Mouse (Mus musculus): ENCODE results near the gene Cry2.
"Not testable (repeated sequence)": the region's sequence is repeated elsewhere in the genome, so short reads cannot be mapped to it uniquely, and the experiment has no call there.

The Cry2 gene

GRCm38 (mm10) chr2:92433578-92434374 is at the start of gene Cry2:
Gene Cry2, minus strand, starts transcription at chr2:92434043.
- peak; percentile 99 for DNase-seq

DNA sequence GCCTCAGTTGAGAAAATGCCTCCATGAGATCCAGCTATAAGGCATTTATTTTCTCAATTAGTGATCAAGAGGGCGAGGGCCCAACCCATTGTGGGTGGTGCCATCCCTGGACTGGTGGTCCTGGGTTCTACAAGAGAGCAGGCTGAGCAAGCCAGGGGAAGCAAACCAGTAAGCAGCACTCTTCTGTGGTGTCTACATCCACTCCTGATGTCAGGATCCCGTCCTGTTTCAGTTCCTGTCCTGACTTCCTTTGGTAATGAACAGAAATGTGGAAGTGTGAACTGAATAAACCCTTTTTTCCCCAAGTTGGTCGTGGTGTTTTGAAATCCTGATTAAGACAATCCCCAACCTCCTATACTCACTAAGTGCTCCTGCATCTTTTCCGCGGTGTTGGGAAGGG is 49.7 kb upstream of the Cry2 start:
- DNase-seq: no peak

GRCm38 (mm10) chr2:92482551-92482950 is 48.7 kb upstream of the Cry2 start:
- no peak for DNase-seq

DNA sequence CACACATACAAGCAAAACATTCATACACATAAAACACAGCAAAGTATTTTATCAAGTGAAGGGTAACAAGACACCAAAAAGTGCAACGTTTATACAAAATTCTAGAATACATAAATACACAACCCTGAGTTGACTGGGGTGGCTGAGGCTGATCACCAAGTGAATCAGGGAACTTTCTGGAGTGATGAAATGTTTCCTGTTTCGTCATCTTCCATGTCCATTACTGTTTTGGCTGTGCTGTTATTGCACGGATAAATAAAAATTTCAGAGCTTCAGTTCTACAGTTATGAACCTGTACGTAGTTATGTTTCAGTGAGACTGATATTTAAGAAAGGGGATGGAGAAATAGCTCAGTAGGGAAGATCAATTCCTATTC is 44.5 kb upstream of the Cry2 start:
- no peak for DNase-seq

GRCm38 (mm10) chr2:92477672-92478312 is 43.9 kb upstream of the Cry2 start:
- DNase-seq: no peak

GRCm38 (mm10) chr2:92476580-92476979 is 42.7 kb upstream of the Cry2 start:
- DNase-seq: not testable (repeated sequence)

DNA sequence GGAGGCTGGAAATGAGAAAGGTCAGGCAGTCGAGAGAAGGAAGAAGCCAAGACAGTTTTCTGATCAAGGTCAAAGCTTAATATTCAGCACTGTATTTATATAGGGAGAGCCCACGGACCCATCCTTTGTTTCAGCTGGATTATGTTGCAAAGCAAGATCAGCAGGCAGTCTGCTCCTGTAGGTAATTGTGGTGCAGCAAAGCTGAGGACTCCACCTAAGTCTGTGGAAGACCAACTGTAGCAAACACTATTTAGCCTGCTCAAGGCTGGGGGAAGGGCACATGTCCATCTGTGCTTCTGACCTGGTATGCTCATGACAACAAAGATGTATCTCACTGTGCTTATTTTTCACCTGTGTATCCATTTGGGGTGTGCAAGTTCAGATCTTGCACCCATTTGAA is 41.9 kb upstream of the Cry2 start:
- DNase-seq: no peak

GRCm38 (mm10) chr2:92474920-92475319 is 41.1 kb upstream of the Cry2 start:
- DNase-seq: no peak

DNA sequence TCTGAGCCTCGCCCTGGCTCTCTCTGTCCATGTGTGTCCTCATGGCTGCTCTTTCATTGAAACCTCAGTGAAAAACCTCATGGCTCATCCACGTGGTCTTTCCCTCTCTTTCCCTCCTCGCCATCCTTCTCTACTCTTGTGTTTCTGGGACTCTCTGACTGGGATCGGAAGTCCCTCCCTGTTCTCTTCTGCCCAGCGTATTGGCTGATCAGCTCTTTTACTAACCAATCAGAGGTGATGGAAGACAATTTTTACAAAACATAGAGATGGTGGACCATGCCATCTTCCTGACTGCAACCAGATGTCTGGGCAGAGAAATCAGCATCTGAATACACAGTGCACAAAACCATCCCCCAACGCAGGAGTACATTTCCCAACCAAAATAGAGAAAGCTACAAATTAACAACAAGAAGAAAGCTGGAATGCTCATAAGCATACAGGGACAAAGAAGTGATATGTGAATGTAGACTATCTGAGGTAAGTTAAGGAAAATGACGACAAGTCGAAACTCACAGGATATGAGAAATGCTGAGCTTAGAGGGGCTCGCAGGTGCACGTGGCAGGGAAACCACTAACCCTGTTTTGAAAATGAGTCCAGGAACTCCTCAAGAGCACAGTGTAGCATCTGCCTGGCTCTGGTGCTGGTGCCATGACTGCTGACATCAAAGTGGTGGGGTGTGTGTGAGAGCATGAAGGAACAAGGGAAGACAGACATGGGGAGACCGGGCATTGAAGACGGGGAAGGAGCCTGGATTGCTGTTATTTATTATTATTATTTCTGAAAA is 38.2 kb upstream of the Cry2 start:
- DNase-seq: no peak

DNA sequence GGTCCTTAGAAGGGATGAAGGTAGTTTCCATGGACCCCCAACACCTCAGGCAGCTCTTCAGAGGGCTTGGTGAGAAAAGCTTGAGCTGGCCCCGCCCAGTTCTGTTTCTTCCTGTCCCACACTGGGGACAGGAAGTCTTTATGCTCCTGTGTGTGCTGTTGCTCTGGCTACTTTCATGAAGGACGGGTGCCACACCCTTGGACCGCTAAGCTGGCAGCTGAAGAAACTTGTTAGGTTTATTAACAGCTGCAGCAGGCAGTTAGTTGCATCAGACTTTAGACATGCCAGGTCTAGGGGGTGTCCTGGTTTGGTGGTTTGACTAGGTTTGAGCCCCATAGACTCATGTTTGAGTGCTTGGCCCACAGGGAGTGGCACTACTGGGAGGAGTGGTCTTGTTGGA is 30.8 kb upstream of the Cry2 start:
- no peak for DNase-seq

DNA sequence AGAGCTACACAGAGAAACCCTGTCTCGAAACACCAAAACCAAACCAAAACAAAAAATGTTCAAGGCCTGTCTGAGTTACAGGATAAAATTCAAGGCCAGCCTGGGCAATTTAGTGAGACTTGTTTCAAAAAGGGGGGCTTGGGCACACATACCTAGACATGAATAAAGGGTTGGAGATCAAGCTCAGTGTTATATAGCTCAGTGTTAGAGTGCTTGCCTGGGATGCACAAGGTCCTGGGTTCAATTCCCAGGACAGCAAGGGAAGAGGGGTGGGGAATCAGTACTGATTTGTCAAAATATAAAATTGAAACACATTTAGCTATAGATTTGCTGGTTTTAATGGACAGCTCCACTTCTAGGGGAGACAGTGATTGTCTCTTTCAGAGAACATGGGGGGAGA is 27.4 kb upstream of the Cry2 start:
- no peak for DNase-seq

DNA sequence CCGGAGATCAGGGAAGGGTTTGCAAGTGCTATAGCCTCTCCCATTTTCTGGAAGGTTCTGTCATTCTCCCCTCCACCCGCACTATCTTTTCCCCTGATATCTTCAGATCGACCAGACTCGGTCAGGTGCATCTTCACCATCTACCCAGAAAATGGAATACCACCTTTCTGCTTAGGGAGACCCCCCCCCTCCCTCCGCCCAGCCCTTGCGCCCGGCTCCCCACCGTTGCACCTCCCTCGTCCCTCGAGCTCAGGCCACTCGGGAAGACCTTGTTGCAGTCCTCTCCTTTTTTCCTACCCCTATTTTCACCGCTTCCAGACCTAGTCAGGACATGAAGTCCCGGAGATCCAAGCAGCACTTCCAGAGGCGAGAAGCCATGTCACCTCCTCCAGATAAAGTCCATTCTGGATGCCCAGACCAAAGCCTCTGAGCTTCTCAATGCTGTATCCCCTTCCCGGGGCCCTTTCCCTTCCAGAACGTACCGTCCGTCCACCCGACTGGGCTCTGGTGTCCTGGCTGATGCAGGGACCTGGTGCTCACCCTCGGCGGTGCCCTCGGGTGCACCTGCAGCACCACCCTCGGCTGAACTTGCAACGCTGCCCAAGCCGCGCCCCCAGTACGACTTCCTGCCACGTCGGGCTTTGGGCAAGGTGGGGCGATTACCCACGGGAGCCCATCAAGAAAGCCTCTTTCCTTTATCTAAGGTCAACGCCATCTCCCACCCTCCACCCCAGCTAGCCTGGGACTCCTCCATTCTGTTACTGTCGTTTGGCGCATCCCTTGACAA is 26.3 kb upstream of the Cry2 start, which contains the start of gene Slc35c1:
Gene Slc35c1, minus strand, starts transcription at position 618 of the 787 bp plus-strand sequence.
- DNase-seq: peak; percentile 56

DNA sequence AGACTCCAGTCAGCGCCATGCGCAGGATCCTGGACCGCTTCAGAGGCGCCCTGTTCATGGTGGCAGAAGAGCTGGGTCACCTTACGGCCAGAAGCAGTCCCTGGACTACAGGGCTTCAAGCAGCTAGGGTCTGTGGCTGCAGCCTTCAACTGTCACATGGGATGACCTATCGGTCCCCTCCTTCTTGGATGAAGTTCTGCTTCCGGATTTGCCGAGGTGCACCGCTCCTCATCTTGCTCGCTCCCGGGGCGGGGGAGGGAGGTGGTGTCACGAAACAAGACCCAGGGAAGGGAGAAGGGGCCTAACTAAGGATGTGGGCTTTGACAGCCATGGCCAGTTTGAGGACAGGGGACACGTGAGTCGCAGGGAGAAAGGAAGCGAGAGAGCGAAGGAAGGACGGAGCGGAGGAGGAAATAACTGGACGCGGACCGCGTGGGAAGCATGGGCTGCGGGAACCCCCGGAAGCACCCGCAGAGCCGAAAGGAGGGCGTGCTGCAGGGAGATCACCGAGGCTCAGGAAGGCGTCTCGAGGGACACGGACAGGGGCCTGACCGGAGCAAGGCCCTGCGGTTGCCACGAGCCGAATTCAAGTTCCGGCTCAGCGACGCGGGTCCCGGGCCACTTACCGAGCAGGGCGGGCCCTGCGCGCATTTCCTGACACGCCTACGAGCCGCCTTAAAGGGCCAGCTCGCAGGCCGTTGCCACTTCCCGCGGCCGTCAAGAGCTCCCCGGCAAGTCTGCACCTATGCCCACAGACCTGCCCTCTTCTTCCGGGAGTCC is 25.5 kb upstream of the Cry2 start:
- peak; percentile 88 for DNase-seq

DNA sequence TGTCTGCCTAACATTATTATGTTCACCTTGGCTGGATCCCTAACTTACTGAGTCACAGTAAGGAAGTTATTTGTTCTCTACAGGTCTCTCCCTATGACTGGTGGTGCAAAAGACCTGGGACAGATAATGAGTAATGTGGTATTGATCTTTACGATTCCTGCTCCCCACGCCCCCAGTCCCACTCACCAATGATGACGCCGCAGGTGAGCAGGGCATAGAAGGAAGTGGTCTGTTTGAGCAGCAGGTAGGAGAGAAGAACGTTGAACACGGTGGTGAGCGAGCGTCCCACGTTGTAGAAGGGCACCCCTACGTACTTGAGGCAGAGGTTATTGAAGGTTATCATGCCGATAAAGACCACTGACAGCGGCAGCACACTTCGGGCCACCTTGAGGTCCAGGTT is 24.6 kb upstream of the Cry2 start:
- no peak for DNase-seq

GRCm38 (mm10) chr2:92456970-92457530 is 23.2 kb upstream of the Cry2 start:
- DNase-seq: no peak

DNA sequence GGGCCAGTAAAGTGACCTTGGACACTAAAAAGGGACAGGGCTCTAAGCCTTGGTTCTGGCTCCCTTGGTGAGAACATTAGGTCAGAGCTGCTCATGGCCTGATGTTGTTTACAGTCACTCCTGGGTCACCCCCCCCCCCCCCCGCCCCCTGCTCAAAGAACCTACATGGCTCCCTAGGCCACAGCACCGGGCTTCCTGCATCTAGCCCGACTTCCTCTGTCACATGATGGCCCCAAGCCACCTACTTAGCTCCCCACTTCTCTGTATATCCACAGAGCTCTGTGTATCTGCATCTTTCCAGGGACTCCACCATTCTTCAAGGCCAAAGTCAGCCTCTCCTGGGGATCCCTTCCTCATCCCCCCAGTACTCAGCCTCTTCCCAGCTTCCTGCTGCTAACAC is 21.9 kb upstream of the Cry2 start:
- no peak for DNase-seq

GRCm38 (mm10) chr2:92454166-92454565 is 20.3 kb upstream of the Cry2 start:
- no peak for DNase-seq

DNA sequence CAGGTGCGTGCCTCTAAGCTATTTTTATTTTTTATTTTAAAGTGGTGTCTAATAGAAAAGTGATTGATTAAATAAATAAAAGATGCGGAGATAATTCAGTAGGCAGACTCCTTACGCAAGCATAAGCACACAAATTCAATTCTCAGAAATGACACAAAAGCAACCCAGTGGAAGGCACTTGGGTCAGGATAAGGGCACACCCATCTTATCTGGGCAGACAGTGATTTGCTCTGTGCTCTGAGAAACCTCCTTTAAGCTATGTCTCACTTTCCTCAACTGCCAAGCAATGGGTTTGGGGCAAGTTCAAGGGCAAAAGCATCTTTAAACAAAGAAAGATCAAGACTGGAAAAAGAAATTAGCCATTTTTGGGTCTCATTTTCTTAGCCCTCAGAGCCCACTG is 17.3 kb upstream of the Cry2 start:
- no peak for DNase-seq

GRCm38 (mm10) chr2:92447121-92447740 is 13.4 kb upstream of the Cry2 start:
- DNase-seq: no peak

DNA sequence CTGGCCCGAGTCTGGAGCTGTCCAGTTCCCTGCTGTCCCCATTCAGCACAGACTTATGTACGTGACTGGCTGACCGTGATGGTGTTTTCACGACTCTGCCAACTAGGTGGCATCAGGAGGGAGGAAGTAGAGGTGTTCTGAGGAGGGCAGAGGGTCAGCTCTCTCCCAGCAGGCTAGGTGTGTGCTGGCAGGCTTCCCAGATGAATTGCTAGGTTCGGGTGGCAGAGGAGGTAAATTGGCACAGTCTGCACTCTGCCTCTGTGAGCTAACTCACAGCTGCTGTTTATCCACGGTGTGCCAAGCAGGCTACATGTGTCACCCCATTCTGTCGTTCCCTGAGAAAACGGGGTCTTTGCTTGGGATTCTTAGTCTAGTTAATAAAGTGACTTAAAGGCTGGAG is 12.8 kb upstream of the Cry2 start:
- DNase-seq: peak; percentile 77

DNA sequence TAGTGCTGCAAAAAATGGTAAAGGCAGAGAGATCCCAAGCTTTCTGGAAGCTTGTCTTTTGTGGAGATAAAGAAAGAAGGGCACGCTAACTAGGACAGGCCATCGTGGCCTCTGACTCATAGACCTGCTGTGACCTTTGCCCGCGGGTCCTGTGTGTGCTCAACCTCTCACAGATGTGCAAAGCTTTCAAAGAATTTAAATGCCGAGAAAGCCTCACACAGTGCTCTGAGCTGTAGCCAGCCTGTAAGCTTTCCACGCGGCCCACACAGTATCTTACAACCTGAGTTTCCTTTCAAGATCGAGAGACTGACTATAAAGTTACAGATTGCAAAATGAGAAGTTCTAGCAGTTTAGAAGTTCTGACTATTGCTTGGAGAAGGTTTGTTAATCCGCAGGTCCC is 12.0 kb upstream of the Cry2 start:
- no peak for DNase-seq
